Mouse (Mus musculus): ENCODE measurements around the gene Rxra. TPM values are rescaled to one million over a fixed set of nuclear protein-coding genes. Genes with fewer than 3 reads are reported as not detected.

The Rxra gene
- polyA plus RNA-seq, 1 experiment, result 107 TPM

- peak; percentile 66 for DNase-seq
- TF ChIP-seq POLR2A (IDR thresholded peaks at IDR 0.05; ENCODE audit: low read depth, low read length) (no peak), CTCF (conservative IDR thresholded peaks at IDR 0.05; ENCODE audit: insufficient read depth, insufficient read length, low read depth, low read length) (no peak)
- Histone ChIP-seq H3K27ac (ENCODE audit: insufficient read depth, low read depth, low read length) (no peak overlapping the region), H3K36me3 (ENCODE audit: control insufficient read depth, insufficient read depth, low read length) (no peaks in the 10 kb centered on the region; the same call in 1 of the 2 replicates), H3K27me3 (replicated peaks; ENCODE audit: control insufficient read depth, insufficient read depth, low read length) (no peaks in the 10 kb centered on the region), H3K4me1 (ENCODE audit: control insufficient read depth, insufficient read depth, low read length) (peaks cover 21% of the 10 kb centered on the region), H3K4me3 (ENCODE audit: insufficient read depth, low read depth, low read length) (no peak overlapping the region)
- WGBS, result 54% methylated on average over 12 of the region's 12 CpGs
These were observed 86.3 kb downstream of the Rxra start for GRCm38 (mm10) chr2:27762509-27762908.

GRCm38 (mm10) chr2:27762920-27763780 lies 86.9 kb downstream of the Rxra start:
- Histone ChIP-seq H3K27me3 (replicated peaks; ENCODE audit: control insufficient read depth, insufficient read depth, low read length) (no peaks in the 10 kb centered on the region), H3K4me1 (ENCODE audit: control insufficient read depth, insufficient read depth, low read length) (peaks cover 14% of the 10 kb centered on the region), H3K4me3 (ENCODE audit: insufficient read depth, low read depth, low read length) (no peak overlapping the region), H3K36me3 (ENCODE audit: control insufficient read depth, insufficient read depth, low read length) (no peaks in the 10 kb centered on the region; the same call in 1 of the 2 replicates), H3K27ac (ENCODE audit: insufficient read depth, low read depth, low read length) (no peak overlapping the region)
- DNase-seq, result no peak
- WGBS, result 62% methylated on average over 14 of the region's 14 CpGs
- TF ChIP-seq CTCF (conservative IDR thresholded peaks at IDR 0.05; ENCODE audit: insufficient read depth, insufficient read length, low read depth, low read length) (no peak), POLR2A (IDR thresholded peaks at IDR 0.05; ENCODE audit: low read depth, low read length) (no peak)

DNA sequence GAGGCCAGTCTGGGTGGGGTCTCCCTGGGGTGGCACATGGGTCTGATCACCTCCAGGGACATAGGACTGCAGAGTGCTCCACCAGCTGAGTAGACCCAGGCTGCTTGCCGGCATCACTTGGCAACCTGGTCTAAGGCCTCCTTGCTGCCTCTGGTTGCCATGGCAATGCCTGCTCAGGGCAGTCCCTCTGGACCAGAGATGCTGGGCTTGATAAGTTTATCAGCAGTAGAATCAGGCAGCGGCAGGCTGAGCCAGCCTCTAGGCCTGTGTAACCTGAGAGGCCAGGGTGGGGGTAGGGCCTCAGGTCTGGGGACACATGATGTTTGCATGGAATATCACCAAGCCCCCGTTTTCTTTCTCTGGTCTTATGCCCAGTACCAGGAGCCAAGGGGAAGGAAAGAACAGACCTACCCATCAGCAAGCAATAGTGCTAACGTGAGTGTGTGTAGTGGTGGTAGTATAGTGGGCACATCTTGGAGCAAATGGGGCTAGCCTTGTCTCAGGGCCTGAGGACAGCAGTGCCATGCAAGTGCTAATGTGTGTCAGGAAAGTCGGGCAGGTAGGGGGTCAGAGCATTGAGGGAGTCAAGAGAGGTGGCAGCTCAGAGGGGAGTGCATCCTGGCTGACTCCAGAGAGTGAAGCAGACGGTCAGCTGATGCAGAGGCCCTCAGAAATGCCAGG lies 88.2 kb downstream of the Rxra start:
- Histone ChIP-seq H3K27ac (ENCODE audit: insufficient read depth, low read depth, low read length) (no peak overlapping the region), H3K27me3 (replicated peaks; ENCODE audit: control insufficient read depth, insufficient read depth, low read length) (no peaks in the 10 kb centered on the region), H3K36me3 (ENCODE audit: control insufficient read depth, insufficient read depth, low read length) (no peaks in the 10 kb centered on the region; the same call in 1 of the 2 replicates), H3K4me3 (ENCODE audit: insufficient read depth, low read depth, low read length) (no peak overlapping the region), H3K4me1 (ENCODE audit: control insufficient read depth, insufficient read depth, low read length) (peaks cover 4% of the 10 kb centered on the region)
- WGBS, result 34% methylated on average over 6 of the region's 6 CpGs
- TF ChIP-seq POLR2A (IDR thresholded peaks at IDR 0.05; ENCODE audit: low read depth, low read length), result no peak
- TF ChIP-seq CTCF (conservative IDR thresholded peaks at IDR 0.05; ENCODE audit: insufficient read depth, insufficient read length, low read depth, low read length), result no peak
- peak; percentile 62 for DNase-seq

GRCm38 (mm10) chr2:27764937-27765319 lies 88.7 kb downstream of the Rxra start:
- WGBS, result 25% methylated on average over 3 of the region's 3 CpGs

DNA sequence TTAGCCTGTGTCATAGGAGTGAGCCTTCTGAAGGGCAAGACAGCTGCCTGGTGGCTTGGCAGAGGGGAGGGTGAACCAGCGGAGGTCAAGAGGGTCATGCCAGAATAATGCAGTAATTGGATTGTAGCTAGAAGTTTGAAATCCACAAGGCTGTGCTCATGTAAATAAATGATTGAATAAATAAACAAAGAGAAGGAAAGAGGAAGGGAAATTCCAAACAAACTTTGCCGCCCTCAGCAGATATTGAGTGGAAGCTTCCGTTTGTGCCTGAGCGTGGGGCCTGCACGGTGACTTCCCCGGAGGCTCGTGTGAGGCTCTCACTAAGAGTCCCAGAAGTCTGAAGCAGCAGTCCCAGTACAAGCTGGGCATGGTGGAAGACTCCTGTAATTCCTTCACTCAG lies 91.5 kb downstream of the Rxra start:
- no peak for DNase-seq
- 59% methylated on average over 7 of the region's 7 CpGs for WGBS

More at GRCm38 (mm10) chr2:27764937-27765319, 88.7 kb downstream of the Rxra start:
- no peaks in the 10 kb centered on the region for H3K4me1 ChIP-seq (ENCODE audit: control insufficient read depth, insufficient read depth, low read length)
- H3K4me3 ChIP-seq (ENCODE audit: insufficient read depth, low read depth, low read length), result no peak overlapping the region
- DNase-seq, result peak; percentile 91
- no peaks in the 10 kb centered on the region; the same call in 1 of the 2 replicates for H3K36me3 ChIP-seq (ENCODE audit: control insufficient read depth, insufficient read depth, low read length)
- TF ChIP-seq CTCF (conservative IDR thresholded peaks at IDR 0.05; ENCODE audit: insufficient read depth, insufficient read length, low read depth, low read length), result peak; percentile 85
- TF ChIP-seq POLR2A (IDR thresholded peaks at IDR 0.05; ENCODE audit: low read depth, low read length), result no peak
- H3K27ac ChIP-seq (ENCODE audit: insufficient read depth, low read depth, low read length), result no peak overlapping the region
- no peaks in the 10 kb centered on the region for H3K27me3 ChIP-seq (replicated peaks; ENCODE audit: control insufficient read depth, insufficient read depth, low read length)

DNA sequence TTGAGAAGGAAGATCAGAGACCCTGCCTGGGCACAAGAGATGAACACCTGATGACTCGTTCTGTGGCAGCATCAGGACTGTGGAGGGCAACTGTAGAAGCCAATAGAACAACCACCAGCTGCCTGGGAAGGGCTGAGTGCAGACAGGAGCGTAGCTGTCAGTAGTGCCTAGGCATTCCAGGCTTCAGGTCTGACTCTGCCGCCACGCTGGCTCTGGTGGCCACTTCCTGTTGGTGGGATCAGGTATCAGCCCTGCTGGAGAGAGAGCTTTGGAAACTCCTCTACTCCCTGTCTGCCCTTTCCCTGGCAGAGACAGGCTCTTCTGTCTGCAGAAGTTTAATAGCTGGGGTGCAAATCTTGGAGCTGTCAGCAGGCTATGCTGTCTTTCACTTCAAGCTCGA lies 93.5 kb downstream of the Rxra start:
- H3K36me3 ChIP-seq (ENCODE audit: control insufficient read depth, insufficient read depth, low read length), result no peaks in the 10 kb centered on the region
- no peak overlapping the region for H3K4me3 ChIP-seq (ENCODE audit: insufficient read depth, low read depth, low read length)
- no peak for DNase-seq
- WGBS, result 16% methylated on average over 5 of the region's 5 CpGs
- H3K4me1 ChIP-seq (ENCODE audit: control insufficient read depth, insufficient read depth, low read length), result no peaks in the 10 kb centered on the region
- TF ChIP-seq POLR2A (IDR thresholded peaks at IDR 0.05; ENCODE audit: low read depth, low read length) (no peak), CTCF (conservative IDR thresholded peaks at IDR 0.05; ENCODE audit: insufficient read depth, insufficient read length, low read depth, low read length) (no peak)
- no peaks in the 10 kb centered on the region for H3K27me3 ChIP-seq (replicated peaks; ENCODE audit: control insufficient read depth, insufficient read depth, low read length)
- no peak overlapping the region for H3K27ac ChIP-seq (ENCODE audit: insufficient read depth, low read depth, low read length)

More for the DNA sequence above, 91.5 kb downstream of the Rxra start:
- Histone ChIP-seq H3K4me3 (ENCODE audit: insufficient read depth, low read depth, low read length) (no peak overlapping the region), H3K36me3 (ENCODE audit: control insufficient read depth, insufficient read depth, low read length) (no peaks in the 10 kb centered on the region), H3K27me3 (replicated peaks; ENCODE audit: control insufficient read depth, insufficient read depth, low read length) (no peaks in the 10 kb centered on the region), H3K27ac (ENCODE audit: insufficient read depth, low read depth, low read length) (no peak overlapping the region), H3K4me1 (ENCODE audit: control insufficient read depth, insufficient read depth, low read length) (no peaks in the 10 kb centered on the region)
- TF ChIP-seq CTCF (conservative IDR thresholded peaks at IDR 0.05; ENCODE audit: insufficient read depth, insufficient read length, low read depth, low read length) (no peak), POLR2A (IDR thresholded peaks at IDR 0.05; ENCODE audit: low read depth, low read length) (no peak)

GRCm38 (mm10) chr2:27770205-27770604 lies 94.0 kb downstream of the Rxra start:
- peak; percentile 66 for DNase-seq
- WGBS, result 3% methylated on average over 4 of the region's 4 CpGs
- no peaks in the 10 kb centered on the region for H3K36me3 ChIP-seq (ENCODE audit: control insufficient read depth, insufficient read depth, low read length)

More at GRCm38 (mm10) chr2:27770205-27770604, 94.0 kb downstream of the Rxra start:
- Histone ChIP-seq H3K4me3 (ENCODE audit: insufficient read depth, low read depth, low read length) (no peak overlapping the region), H3K4me1 (ENCODE audit: control insufficient read depth, insufficient read depth, low read length) (no peaks in the 10 kb centered on the region), H3K27me3 (replicated peaks; ENCODE audit: control insufficient read depth, insufficient read depth, low read length) (no peaks in the 10 kb centered on the region), H3K27ac (ENCODE audit: insufficient read depth, low read depth, low read length) (no peak overlapping the region)
- TF ChIP-seq CTCF (conservative IDR thresholded peaks at IDR 0.05; ENCODE audit: insufficient read depth, insufficient read length, low read depth, low read length) (peak; percentile 85), POLR2A (IDR thresholded peaks at IDR 0.05; ENCODE audit: low read depth, low read length) (no peak)

All from kidney, adult 2 months (tissue).